Mouse (Mus musculus) thymus, adult 2 months (tissue): ENCODE data around the gene 5730596B20Rik. TPM values are rescaled to one million over a fixed set of nuclear protein-coding genes. Genes with fewer than 3 reads are reported as not detected.

Source experiments
- DNase-seq: peaks from one replicate; pipeline ENCODE4 v3.0.0; 2021
- H3K27ac ChIP-seq: fragments of 200-500 bp; 2 replicates; pipeline ENCODE4 v1.5.1; 2012; ENCODE audit warnings: low read length, control low read depth; ENCODE audit not compliant: control insufficient read depth, insufficient read depth
- H3K27me3 ChIP-seq: fragments of 200-500 bp; 2 replicates; pipeline ENCODE4 v1.6.1; 2012; ENCODE audit warnings: mild to moderate bottlenecking, low read length, moderate library complexity, mixed read lengths; ENCODE audit not compliant: control insufficient read depth, insufficient read depth
- H3K36me3 ChIP-seq: fragments of 200-500 bp; 2 replicates; pipeline ENCODE4 v1.6.1; 2012; ENCODE audit warnings: mild to moderate bottlenecking, low read length, moderate library complexity; ENCODE audit not compliant: control insufficient read depth, insufficient read depth
- H3K4me1 ChIP-seq: fragments of 200-500 bp; replicated peaks from 2 replicates; pipeline ENCODE4 v1.6.1; 2012; ENCODE audit warnings: low read length; ENCODE audit not compliant: control insufficient read depth, insufficient read depth
- H3K4me3 ChIP-seq: fragments of 200-500 bp; 2 replicates; pipeline ENCODE4 v1.5.1; 2012; ENCODE audit warnings: mild to moderate bottlenecking, low read length, control low read depth, moderate library complexity; ENCODE audit not compliant: control insufficient read depth, insufficient read depth
- CTCF ChIP-seq: fragments of 200-500 bp; IDR thresholded peaks from 2 replicates; pipeline ENCODE4 v1.5.1; 2012; ENCODE audit warnings: mild to moderate bottlenecking, control low read depth, low read length, moderate library complexity, borderline replicate concordance; ENCODE audit not compliant: control insufficient read depth, poor library complexity, insufficient read depth; ENCODE audit errors: extremely low read depth
- POLR2A ChIP-seq: fragments of 200-500 bp; IDR thresholded peaks from 2 replicates; pipeline ENCODE4 v1.6.1; 2012; ENCODE audit warnings: mild to moderate bottlenecking, low read length, control low read depth, moderate library complexity; ENCODE audit not compliant: control insufficient read depth, poor library complexity, insufficient read depth; ENCODE audit errors: extremely low read depth
- WGBS: fragments of 180-500 bp; shearing (Covaris S2); methylation state at CpG from one replicate; pipeline ENCODE4 v1.1.7; 2018; 5-methylcytosine and 5-hydroxymethylcytosine counted together
- polyA plus RNA-seq: library from polyadenylated mRNA; depleted of rRNA; stranded (reverse); fragments of >200 nt; gene quantifications from 2 replicates; pipeline ENCODE4 v1.2.3, GENCODE M21; 2012; rRNA removed

5730596B20Rik gene
- 0.04 TPM in 1 of 2 replicates, not detected in the other for polyA plus RNA-seq

DNA sequence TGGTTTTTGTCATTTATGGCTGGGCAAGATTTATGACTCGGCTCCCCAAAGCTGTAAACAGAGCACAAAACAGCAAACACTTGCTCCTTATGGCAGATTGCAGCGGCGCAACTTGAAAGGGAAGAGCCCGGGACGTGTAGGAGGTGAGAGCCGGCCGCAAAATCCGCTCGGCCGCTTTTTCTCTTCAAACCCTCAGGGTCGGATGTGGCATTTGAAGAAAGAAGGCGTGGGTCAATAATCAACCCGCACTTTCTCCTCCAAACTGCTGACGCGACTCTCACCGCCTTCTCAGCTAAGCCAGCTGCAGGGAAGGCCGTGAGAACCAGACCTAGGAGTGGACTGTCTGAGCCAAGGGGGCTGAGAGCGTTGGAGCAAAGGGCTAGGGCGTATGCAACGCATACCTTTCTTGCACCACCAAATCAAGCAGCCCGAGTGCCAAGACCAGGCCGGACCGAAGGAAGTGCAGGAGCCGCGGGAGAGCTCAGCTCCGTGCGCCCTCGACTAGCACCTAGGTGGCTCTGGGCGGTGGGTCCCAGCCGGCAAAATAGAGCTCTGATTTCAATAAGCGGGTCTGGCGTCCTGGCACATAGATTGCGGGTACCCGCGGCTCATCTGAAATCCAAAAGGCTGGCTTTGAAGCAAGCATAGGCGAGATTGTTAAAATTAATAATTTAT is at the start of gene 5730596B20Rik:
5730596B20Rik (plus strand) TSS at position 438 of the 675 bp plus-strand sequence.
- TF ChIP-seq CTCF, result no peak
- TF ChIP-seq POLR2A, result no peak
- no peaks in the 10 kb centered on the region for H3K27me3 ChIP-seq
- H3K4me1 ChIP-seq, result no peaks in the 10 kb centered on the region
- H3K27ac ChIP-seq, result no peak within 1 kb of the TSS; the same call in 1 of the 2 replicates
- no peak within 1 kb of the TSS for H3K4me3 ChIP-seq
- no peaks in the 10 kb centered on the region for H3K36me3 ChIP-seq
- DNase-seq, result no peak
- whole genome bisulfite sequencing, result 94% methylated on average over 36 of the region's 36 CpGs

GRCm38 (mm10) chr6:52137841-52138535 is 39.3 kb upstream of the 5730596B20Rik start:
- H3K4me3 ChIP-seq, result no peak overlapping the region
- no peak for DNase-seq
- no peak overlapping the region for H3K27ac ChIP-seq
- no peaks in the 10 kb centered on the region for H3K36me3 ChIP-seq
- TF ChIP-seq POLR2A, result no peak
- TF ChIP-seq CTCF, result no peak
- H3K27me3 ChIP-seq, result no peaks in the 10 kb centered on the region
- 91% methylated on average over 9 of the region's 9 CpGs for WGBS
- H3K4me1 ChIP-seq, result no peaks in the 10 kb centered on the region

GRCm38 (mm10) chr6:52138576-52138975 is 38.7 kb upstream of the 5730596B20Rik start:
- no peaks in the 10 kb centered on the region for H3K36me3 ChIP-seq
- no peaks in the 10 kb centered on the region for H3K4me1 ChIP-seq
- H3K27me3 ChIP-seq, result no peaks in the 10 kb centered on the region
- no peak overlapping the region for H3K4me3 ChIP-seq
- H3K27ac ChIP-seq, result no peak overlapping the region
- DNase-seq, result no peak
- TF ChIP-seq POLR2A, result no peak
- TF ChIP-seq CTCF, result no peak
- whole genome bisulfite sequencing, result 87% methylated on average over 10 of the region's 10 CpGs

DNA sequence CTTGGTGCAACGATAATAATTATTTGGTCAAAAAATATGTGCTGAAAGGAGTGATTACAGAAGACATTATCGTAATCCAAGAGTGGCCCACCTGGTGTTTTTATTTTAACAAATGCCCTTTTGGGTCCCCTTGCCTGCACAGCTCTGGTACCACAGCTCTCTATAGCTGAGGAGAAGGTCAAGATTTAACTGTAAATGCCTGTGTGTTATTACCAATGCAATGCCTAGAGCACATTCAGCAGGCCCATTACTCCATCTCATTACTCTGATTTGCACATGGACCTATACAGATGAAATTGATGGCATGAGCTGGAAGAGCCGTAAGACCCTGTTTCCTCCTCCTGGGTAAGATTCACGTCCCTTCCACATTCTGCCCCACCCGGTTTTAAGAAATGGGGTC is 38.2 kb upstream of the 5730596B20Rik start:
- Histone ChIP-seq H3K36me3 (no peaks in the 10 kb centered on the region), H3K27ac (no peak overlapping the region), H3K27me3 (no peaks in the 10 kb centered on the region), H3K4me1 (no peaks in the 10 kb centered on the region), H3K4me3 (no peak overlapping the region)
- WGBS, result 95% methylated on average over 5 of the region's 5 CpGs
- DNase-seq, result no peak
- TF ChIP-seq POLR2A (no peak), CTCF (no peak)

DNA sequence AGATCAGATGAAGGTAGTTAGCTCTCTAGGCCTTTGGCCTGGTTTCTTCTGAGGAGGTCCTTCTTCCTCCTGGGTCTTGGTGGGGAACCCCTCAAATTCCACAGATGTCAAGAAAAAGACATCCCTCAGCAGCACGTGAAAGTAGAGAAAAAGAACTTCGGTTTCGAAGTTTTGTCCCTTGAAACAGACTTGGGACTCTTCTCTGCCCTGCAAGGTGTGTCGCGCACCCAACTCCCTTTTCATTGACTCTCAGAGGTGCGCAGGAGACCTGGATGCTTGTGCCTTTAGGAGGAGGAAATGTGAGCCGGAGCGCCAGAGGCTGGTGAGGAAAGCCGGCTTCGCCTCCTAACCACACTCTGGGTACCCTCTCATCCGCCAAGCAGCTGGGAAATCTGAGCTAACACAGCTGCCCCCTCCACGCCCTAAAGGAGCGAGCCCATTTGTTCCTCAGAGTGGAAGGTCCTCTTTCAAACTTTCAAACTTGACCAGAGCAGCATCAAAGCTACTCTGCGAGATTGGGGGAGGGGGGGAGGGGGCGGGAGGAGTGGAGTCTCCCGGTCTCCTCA is 26.8 kb upstream of the 5730596B20Rik start:
- TF ChIP-seq CTCF (no peak), POLR2A (no peak)
- Histone ChIP-seq H3K36me3 (no peaks in the 10 kb centered on the region), H3K4me3 (no peak overlapping the region), H3K27me3 (peaks cover 10% of the 10 kb centered on the region), H3K4me1 (no peaks in the 10 kb centered on the region), H3K27ac (no peak overlapping the region)
- WGBS, result 24% methylated on average over 16 of the region's 16 CpGs
- no peak for DNase-seq

GRCm38 (mm10) chr6:52151571-52151970 is 25.7 kb upstream of the 5730596B20Rik start:
- 50% methylated on average over 4 of the region's 4 CpGs for WGBS
- H3K36me3 ChIP-seq, result no peaks in the 10 kb centered on the region
- no peak overlapping the region for H3K4me3 ChIP-seq
- no peak for DNase-seq
- TF ChIP-seq POLR2A (no peak), CTCF (no peak)
- H3K27me3 ChIP-seq, result peaks cover 10% of the 10 kb centered on the region
- no peak overlapping the region for H3K27ac ChIP-seq
- H3K4me1 ChIP-seq, result no peaks in the 10 kb centered on the region
